Mouse (Mus musculus): Measurements from ENCODE around the gene Hfe2. TPM values are rescaled to one million over a fixed set of nuclear protein-coding genes. Genes with fewer than 3 reads are reported as not detected.

The Hfe2 gene
- total RNA-seq, 2 experiments from 2014 or later, result 149 to 172 TPM

DNA sequence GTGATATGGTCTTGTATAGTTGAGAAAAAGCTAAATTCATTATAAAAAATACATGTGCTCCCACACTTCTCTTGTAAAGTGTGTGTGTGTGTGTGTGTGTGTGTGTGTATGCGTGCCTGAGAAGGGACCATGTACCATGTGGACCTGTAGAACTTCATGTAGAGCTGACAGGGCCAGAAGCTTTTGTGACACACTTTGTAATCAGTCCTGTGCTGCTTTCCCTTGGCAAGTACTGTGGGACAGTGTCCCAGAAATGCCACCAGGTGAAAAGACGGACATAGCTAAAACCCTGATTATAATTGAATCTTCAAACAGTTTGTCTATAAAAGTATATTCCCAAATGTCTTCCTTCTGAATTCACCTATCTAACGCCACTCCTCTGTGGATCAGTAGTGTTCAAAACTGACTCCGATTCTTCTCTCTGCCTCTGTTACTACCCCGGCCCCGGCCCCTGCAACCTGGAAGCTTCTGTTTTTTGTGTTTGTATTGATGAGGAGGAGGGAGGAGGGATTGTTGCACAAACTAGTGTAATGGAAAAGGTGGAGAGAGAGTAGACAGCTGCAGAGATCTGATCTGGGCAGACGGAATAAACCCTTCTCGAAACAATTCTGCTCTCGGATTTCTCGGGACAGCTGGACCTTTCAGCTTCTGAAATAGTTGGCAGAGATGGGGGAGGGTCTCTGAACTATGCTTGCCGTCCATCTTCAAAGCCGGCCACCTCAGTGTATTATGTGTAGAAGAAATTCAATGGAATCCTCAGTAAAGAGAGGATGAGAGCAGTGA lies 753 bp upstream of the Hfe2 start:
- peak; percentile 39 to 43 for DNase-seq
- intact Hi-C loops (cut with DNase I), result no loop called here

DNA sequence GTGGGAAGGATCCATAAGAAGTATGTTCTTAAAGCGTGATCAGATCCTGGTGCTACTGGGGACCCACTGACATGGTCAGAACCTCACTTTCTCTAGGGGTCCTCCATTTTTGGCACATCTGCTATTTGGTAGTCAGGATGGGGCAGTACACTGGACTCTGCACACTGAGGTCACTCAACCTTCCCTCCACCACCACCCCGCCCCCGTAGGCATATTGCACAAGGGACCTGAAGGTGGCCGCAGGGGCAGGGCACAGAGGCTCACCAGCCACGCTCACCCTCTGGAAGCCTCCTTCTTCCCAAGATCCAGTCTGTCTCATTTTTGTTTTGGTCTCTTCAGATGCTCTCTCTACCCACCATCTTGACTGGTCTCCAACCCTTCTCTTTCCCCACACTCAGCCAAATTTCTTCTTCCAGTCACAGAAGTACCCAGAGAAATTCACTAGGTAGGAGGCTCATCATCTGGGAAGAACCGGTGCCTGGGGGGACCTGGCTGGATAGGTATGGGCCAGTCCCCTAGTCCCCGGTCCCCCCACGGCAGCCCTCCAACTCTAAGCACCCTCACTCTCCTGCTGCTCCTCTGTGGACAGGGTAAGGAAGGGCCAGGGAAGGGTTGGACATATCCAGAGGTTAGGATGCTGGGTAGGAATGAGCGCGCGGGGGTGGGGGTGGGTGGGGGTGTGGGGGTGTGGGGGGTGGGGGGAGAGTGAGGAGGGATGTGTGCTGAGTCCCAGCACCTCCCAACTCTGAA lies 1.2 kb downstream of the Hfe2 start:
- peak; percentile 37 to 46 for DNase-seq
- intact Hi-C loops (cut with DNase I), result no loop called here

- no peak for DNase-seq
- intact Hi-C loops (cut with DNase I), result no loop called here
Measured at GRCm38 (mm10) chr3:96526864-96527542, 2.0 kb downstream of the Hfe2 start.

- DNase-seq, result no peak
- intact Hi-C loops (cut with DNase I), result no loop called here
Measured at GRCm38 (mm10) chr3:96528506-96528905, 3.5 kb downstream of the Hfe2 start.

GRCm38 (mm10) chr3:96532050-96532449 lies 7.1 kb downstream of the Hfe2 start:
- DNase-seq, result no peak

DNA sequence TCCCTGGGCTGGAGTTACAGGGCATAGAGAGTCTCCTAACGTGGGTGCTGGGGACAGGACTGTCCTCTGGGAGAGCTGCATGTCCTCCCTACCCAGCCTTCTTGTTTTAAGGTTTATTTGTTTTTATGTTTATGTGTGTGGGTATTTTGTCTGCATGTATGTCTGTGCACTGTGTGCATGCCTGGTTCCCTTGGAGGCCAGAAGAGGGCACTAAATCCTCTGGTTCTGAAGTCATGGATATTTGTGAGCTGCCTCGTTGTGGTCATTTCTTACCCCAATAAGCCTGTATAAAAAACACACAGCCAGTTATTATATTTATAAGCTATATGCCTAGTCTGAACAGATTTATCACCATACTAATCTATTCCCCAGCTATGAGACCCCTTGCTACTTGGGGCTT lies 9.3 kb downstream of the Hfe2 start:
- DNase-seq, result no peak
- intact Hi-C loops (cut with DNase I), result no loop called here

More at GRCm38 (mm10) chr3:96532050-96532449, 7.1 kb downstream of the Hfe2 start:
- intact Hi-C loops (cut with DNase I), result no loop called here

GRCm38 (mm10) chr3:96539316-96539715 lies 14.3 kb downstream of the Hfe2 start:
- intact Hi-C loops (cut with DNase I), result no loop called here
- no peak for DNase-seq

DNA sequence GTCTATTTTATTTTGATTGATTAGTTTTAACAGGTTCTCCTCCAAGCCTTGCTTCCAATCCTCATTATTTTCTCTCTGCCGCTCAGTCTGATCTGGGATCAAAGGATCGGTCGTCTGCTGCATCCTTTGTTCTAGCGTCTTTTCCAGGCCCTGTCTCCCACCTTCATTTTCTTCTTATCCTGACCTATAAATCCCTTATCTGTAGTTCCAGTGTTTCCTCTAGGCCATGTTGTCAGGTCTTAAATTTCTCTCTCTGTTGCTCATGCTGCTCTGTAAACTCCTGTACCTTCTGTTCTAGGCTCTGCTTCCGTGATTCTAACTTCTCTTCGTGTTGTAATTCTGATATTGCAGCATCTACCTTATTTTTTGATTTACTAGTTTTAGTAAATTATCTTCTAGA lies 15.8 kb downstream of the Hfe2 start:
- no peak for DNase-seq
- intact Hi-C loops (cut with DNase I), result no loop called here

GRCm38 (mm10) chr3:96541328-96542078 lies 16.5 kb downstream of the Hfe2 start:
- DNase-seq, result peak in 1 of 2 experiments; percentile 29
- intact Hi-C loops (cut with DNase I), result no loop called here

DNA sequence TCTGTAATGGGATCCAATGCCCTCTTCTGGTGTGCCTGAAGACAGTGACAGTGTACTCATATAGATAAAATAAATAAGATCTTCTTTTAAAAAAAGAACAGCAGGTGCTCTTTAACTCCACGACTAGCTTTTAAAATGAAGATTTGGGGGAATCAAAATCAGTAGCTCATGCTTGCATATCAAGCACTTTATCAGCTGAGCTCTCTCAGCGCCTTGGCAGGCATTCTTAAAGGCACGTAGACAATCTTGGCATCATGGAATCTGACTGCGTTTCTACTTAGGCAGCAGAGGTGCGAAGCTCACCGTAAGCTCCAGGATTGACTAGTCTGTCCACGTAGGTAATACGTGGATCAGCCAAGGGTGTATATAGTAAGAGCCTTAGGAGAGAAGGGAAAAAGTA lies 17.6 kb downstream of the Hfe2 start:
- no peak for DNase-seq
- intact Hi-C loops (cut with DNase I), result no loop called here

- DNase-seq, result no peak
- intact Hi-C loops (cut with DNase I), result no loop called here
Measured at GRCm38 (mm10) chr3:96543345-96543744, 18.4 kb downstream of the Hfe2 start.

- intact Hi-C loops (cut with DNase I), result no loop called here
- peak in 1 of 2 experiments; percentile 32 for DNase-seq
Measured at GRCm38 (mm10) chr3:96545565-96545964, 20.6 kb downstream of the Hfe2 start.

GRCm38 (mm10) chr3:96546880-96547279 lies 21.9 kb downstream of the Hfe2 start:
- DNase-seq, result no peak
- intact Hi-C loops (cut with DNase I), result loop anchor here (1.0 to 2.0 kb wide), 4 partner anchors 33 to 162 kb away; partner anchors contain the start of gene Nudt17

GRCm38 (mm10) chr3:96547389-96547960 lies 22.5 kb downstream of the Hfe2 start:
- intact Hi-C loops (cut with DNase I), result loop anchor here (1.0 to 2.0 kb wide), 4 partner anchors 33 to 161 kb away; partner anchors contain the start of gene Nudt17
- DNase-seq, result peak; percentile 85 to 91

DNA sequence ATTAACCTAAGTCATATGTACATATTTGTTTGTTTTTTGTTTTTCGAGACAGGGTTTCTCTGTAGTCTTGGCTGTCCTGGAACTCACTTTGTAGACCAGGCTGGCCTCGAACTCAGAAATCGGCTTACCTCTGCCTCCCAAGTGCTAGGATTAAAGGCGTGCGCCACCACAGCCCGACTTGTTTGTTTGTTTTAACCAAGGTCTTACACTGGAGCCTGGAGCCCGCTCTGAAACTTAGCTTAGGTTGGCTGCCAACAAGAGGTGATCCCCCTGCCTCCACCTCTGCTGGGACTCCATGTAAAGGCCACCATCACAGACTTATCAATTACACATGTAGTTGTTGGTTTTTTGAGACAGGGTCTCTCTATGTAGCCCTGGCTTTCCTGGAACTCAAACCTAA lies 23.9 kb downstream of the Hfe2 start:
- DNase-seq, result no peak
- intact Hi-C loops (cut with DNase I), result no loop called here

GRCm38 (mm10) chr3:96549346-96549745 lies 24.4 kb downstream of the Hfe2 start:
- intact Hi-C loops (cut with DNase I), result no loop called here
- no peak for DNase-seq

DNA sequence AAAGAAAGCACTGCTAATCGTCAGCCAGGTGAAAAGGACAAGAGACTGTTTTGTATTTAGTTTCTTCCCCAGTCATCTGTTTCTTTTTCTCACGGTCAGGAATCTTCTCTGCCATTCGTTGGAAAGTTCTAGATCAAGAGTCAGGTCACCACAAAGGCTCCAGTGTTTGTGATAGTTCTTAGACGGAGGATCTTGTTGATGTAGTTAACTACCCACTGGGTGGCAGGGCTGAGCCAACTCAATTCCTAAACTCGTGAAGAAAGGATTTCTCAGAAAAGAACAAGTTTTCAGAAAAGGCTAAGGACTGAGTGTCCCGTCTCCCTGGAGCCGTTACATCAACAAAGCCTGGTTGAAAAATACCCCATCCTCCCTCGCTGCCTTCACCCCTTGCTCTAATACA lies 26.2 kb downstream of the Hfe2 start:
- peak; percentile 76 to 80 for DNase-seq
- intact Hi-C loops (cut with DNase I), result loop anchor here (1.0 kb wide), 1 partner anchor 29 kb away; no protein-coding TSS in a partner anchor

GRCm38 (mm10) chr3:96551890-96552289 lies 26.9 kb downstream of the Hfe2 start:
- peak in 1 of 2 experiments; percentile 20 for DNase-seq
- intact Hi-C loops (cut with DNase I), result loop anchor here (1.0 kb wide), 1 partner anchor 28 kb away; no protein-coding TSS in a partner anchor

GRCm38 (mm10) chr3:96553601-96554000 lies 28.6 kb downstream of the Hfe2 start:
- no peak for DNase-seq
- intact Hi-C loops (cut with DNase I), result no loop called here

DNA sequence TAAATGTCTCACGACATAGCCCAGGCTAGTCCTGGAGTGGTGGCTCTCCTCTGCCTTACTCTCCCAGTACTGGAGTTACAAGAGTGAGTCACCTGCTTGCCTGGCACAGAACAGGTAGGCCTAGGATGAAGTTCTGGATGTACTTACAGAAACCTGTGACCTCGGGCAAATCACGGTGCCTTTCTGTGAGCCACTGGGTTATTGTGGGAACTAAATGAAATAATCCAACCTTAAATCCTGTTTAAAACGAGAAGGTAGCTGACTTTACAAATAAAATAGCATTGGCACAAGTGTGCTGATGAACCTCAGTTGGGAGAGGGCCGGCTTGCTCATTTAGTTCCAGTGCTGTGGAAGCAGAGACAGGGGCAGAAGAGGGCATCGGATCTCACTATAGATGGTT lies 29.3 kb downstream of the Hfe2 start:
- intact Hi-C loops (cut with DNase I), result no loop called here
- DNase-seq, result peak in 1 of 2 experiments; percentile 8
